In genomic region chr9:110531914-110532489, GRCm38 (mm10) we compare ENCODE assay signal across 7 mouse cellular contexts. TPM values are rescaled to one million over a fixed set of nuclear protein-coding genes. Genes with fewer than 3 reads are reported as not detected.
DNase-seq lines count a peak whose midpoint lies in the region; ATAC-seq and TF ChIP-seq lines count a peak whose summit lies in the region.

No protein-coding gene starts in this region.

- TF ChIP-seq CTCF in intestine, postnatal 0 days (IDR thresholded peaks at IDR 0.05; ENCODE audit: low read depth) = peak; percentile 91
- peak; percentile 49 for TF ChIP-seq CTCF in small intestine, adult 2 months (IDR thresholded peaks at IDR 0.05; ENCODE audit: extremely low read depth, insufficient read length, insufficient replicate concordance, low read depth, low read length)

- WGBS in intestine, postnatal 0 days = 0% methylated on average over 51 of the region's 53 CpGs
- under 1% methylated on average over 50 of the region's 53 CpGs for WGBS in midbrain, embryonic 12.5 days
- under 1% methylated on average over 53 of the region's 53 CpGs for WGBS in small intestine, adult 2 months

- H3K4me1 ChIP-seq in intestine, postnatal 0 days (replicated peaks; ENCODE audit: control insufficient read depth, insufficient read depth, low read length) = no peaks in the 10 kb centered on the region
- peaks cover 21% of the 10 kb centered on the region for H3K4me1 ChIP-seq in midbrain, embryonic 12.5 days
- peaks cover 3% of the 10 kb centered on the region; the same call in 1 of the 2 replicates for H3K4me1 ChIP-seq in small intestine, adult 2 months (ENCODE audit: control insufficient read depth, insufficient read depth, insufficient read length, low read length)

- H3K4me2 ChIP-seq in intestine, postnatal 0 days (replicated peaks; ENCODE audit: low read depth) = peak overlapping the region; percentile 80
- peak overlapping the region; percentile 81 for H3K4me2 ChIP-seq in midbrain, embryonic 12.5 days (replicated peaks)

- peak; percentile 94 for DNase-seq in adrenal gland, adult 8-10 months
- DNase-seq in embryo, embryonic 9.5 days (ENCODE audit: extremely low spot score) = peak; percentile 97
- DNase-seq in gastrocnemius, postnatal 4 days (ENCODE audit: low spot score in 2 of 2) = peak; percentile 94 to 96
- peak; percentile 99 for DNase-seq in left cerebral cortex, postnatal 4 days

- no peaks in the 10 kb centered on the region for H3K9me3 ChIP-seq in intestine, postnatal 0 days (ENCODE audit: control insufficient read depth)
- H3K9me3 ChIP-seq in midbrain, embryonic 12.5 days = no peaks in the 10 kb centered on the region

- peak overlapping the region; percentile 99 for H3K27ac ChIP-seq in intestine, postnatal 0 days (ENCODE audit: low read depth, low read length)
- peak overlapping the region; percentile 100 for H3K27ac ChIP-seq in midbrain, embryonic 12.5 days (replicated peaks)
- H3K27ac ChIP-seq in small intestine, adult 2 months (ENCODE audit: insufficient read depth, low read depth, low read length) = peak overlapping the region; percentile 70

- no peaks in the 10 kb centered on the region for H3K27me3 ChIP-seq in intestine, postnatal 0 days (replicated peaks; ENCODE audit: control insufficient read depth, insufficient read depth, low read length)
- no peaks in the 10 kb centered on the region for H3K27me3 ChIP-seq in midbrain, embryonic 12.5 days
- H3K27me3 ChIP-seq in small intestine, adult 2 months (ENCODE audit: control insufficient read depth, insufficient read depth, low read length) = no peaks in the 10 kb centered on the region

- peak; percentile 97 for ATAC-seq in intestine, postnatal 0 days
- peak; percentile 99 for ATAC-seq in midbrain, embryonic 12.5 days (ENCODE audit: low FRiP score, low read depth)

- H3K9ac ChIP-seq in intestine, postnatal 0 days (ENCODE audit: low read depth, low read length) = peak overlapping the region; percentile 99
- peak overlapping the region; percentile 99 for H3K9ac ChIP-seq in midbrain, embryonic 12.5 days (replicated peaks)

- H3K36me3 ChIP-seq in intestine, postnatal 0 days (ENCODE audit: control insufficient read depth, insufficient read depth) = no peaks in the 10 kb centered on the region
- 0 out of 2 replicates have a peak, but pooled peaks cover under 1% of the 10 kb centered on the region for H3K36me3 ChIP-seq in midbrain, embryonic 12.5 days
- H3K36me3 ChIP-seq in small intestine, adult 2 months (ENCODE audit: control insufficient read depth, insufficient read depth, low read length) = 0 out of 2 replicates have a peak, but pooled peaks cover 2% of the 10 kb centered on the region

- TF ChIP-seq POLR2A in small intestine, adult 2 months (IDR thresholded peaks at IDR 0.05; ENCODE audit: low read depth, low read length) = peak; percentile 26; the same call in 1 of the 2 replicates

- peak overlapping the region; percentile 78 for H3K4me3 ChIP-seq in intestine, postnatal 0 days (ENCODE audit: low read depth, low read length)
- peak overlapping the region; percentile 98 for H3K4me3 ChIP-seq in midbrain, embryonic 12.5 days
- peak overlapping the region; percentile 96 for H3K4me3 ChIP-seq in small intestine, adult 2 months (ENCODE audit: low read depth, low read length)

- intact Hi-C loops in left cerebral cortex, postnatal 4 days (cut with DNase I) = loop anchor here (10.0 kb wide), 1 partner anchor 57 kb away; the partner anchor contains the start of genes Kif9 and Klhl18

RNA-seq across cellular contexts. Expression of gene Setd2, which starts 0.4 kb away (rescaled TPM):
- 10 to 100 TPM; 62.3 to 89.1 (median 69.2) TPM for total RNA-seq in adrenal gland, adult 8-10 months (2022)
- total RNA-seq in gastrocnemius, postnatal 4 days (2021) = 10 to 100 TPM; 61.7 to 62.3 TPM
- 12.4 and 15.7 TPM in 2 replicates for polyA plus RNA-seq in intestine, postnatal 0 days (2015; fragmentation: Nextera tagmentation; extraction: Ambion mirVana)
- 10 to 100 TPM; 96.2 to 99.1 TPM for total RNA-seq in left cerebral cortex, postnatal 4 days (2021)
- polyA plus RNA-seq in midbrain, embryonic 12.5 days (2016; fragmentation: Nextera tagmentation; extraction: Ambion mirVana) = 44.7 and 48.8 TPM in 2 replicates
- polyA plus RNA-seq in small intestine, adult 2 months (2012; rRNA removed) = 16.1 and 33.1 TPM in 2 replicates

RNA-seq across cellular contexts. Expression of gene Kif9, which starts 55.2 kb away (rescaled TPM):
- total RNA-seq in adrenal gland, adult 8-10 months (2022) = 1 to 10 TPM; 1.4 to 3.6 (median 1.7) TPM
- total RNA-seq in gastrocnemius, postnatal 4 days (2021) = under 1 TPM; 0.29 to 0.52 TPM
- polyA plus RNA-seq in intestine, postnatal 0 days (2015; fragmentation: Nextera tagmentation; extraction: Ambion mirVana) = 0.17 and 0.43 TPM in 2 replicates
- 1 to 10 TPM; 3.3 to 3.6 TPM for total RNA-seq in left cerebral cortex, postnatal 4 days (2021)
- 1.4 and 1.7 TPM in 2 replicates for polyA plus RNA-seq in midbrain, embryonic 12.5 days (2016; fragmentation: Nextera tagmentation; extraction: Ambion mirVana)
- 0.27 and 0.34 TPM in 2 replicates for polyA plus RNA-seq in small intestine, adult 2 months (2012; rRNA removed)

RNA-seq across cellular contexts. Expression of gene Klhl18, which starts 55.5 kb away (rescaled TPM):
- total RNA-seq in adrenal gland, adult 8-10 months (2022) = 10 to 100 TPM; 10.8 to 15.1 (median 12.6) TPM
- total RNA-seq in gastrocnemius, postnatal 4 days (2021) = 10 to 100 TPM; 11.7 to 12.6 TPM
- polyA plus RNA-seq in intestine, postnatal 0 days (2015; fragmentation: Nextera tagmentation; extraction: Ambion mirVana) = 5.2 and 5.5 TPM in 2 replicates
- 10 to 100 TPM; 48.9 to 52.4 TPM for total RNA-seq in left cerebral cortex, postnatal 4 days (2021)
- polyA plus RNA-seq in midbrain, embryonic 12.5 days (2016; fragmentation: Nextera tagmentation; extraction: Ambion mirVana) = 11.9 and 12.2 TPM in 2 replicates
- 7.6 and 13.7 TPM in 2 replicates for polyA plus RNA-seq in small intestine, adult 2 months (2012; rRNA removed)

Comparison
In these comparisons a context has a peak if more than half of its experiments do, and no peak if none do; other contexts are left out.
1. Peak in every context shown above with its lines: DNase-seq, ATAC-seq, H3K4me3 ChIP-seq and H3K27ac ChIP-seq.